Mouse (Mus musculus) cerebellum, postnatal 14 days (tissue): ENCODE results near the gene Clec18a.
"Not testable (repeated sequence)": the region's sequence is repeated elsewhere in the genome, so short reads cannot be mapped to it uniquely, and the experiment has no call there.

Experiments
- DNase-seq, 2 experiments: peaks; one replicate each; pipeline ENCODE4 v3.0.0; 2021; ENCODE audit warnings: mixed read lengths in 2 of 2

Gene Clec18a

DNA sequence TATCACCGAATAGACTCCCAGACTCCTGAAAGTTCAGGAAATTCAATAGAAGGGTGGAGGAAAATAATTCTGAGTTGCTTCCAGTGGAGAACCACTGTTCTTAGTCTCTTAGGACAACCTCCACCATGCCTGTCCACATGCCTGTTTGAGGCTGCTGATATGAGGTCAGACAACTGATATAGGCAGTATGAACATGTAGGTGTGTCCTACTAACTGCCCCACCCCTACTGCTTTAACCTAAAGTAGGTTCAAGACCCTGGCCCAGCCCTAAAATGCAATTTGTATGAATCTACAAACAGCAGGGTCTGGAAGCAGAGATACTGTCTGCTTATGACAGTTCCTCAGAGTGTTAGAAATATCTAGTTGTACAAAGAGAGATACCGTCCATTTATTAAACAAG is 36.6 kb downstream of the Clec18a start:
- DNase-seq, result no peak

DNA sequence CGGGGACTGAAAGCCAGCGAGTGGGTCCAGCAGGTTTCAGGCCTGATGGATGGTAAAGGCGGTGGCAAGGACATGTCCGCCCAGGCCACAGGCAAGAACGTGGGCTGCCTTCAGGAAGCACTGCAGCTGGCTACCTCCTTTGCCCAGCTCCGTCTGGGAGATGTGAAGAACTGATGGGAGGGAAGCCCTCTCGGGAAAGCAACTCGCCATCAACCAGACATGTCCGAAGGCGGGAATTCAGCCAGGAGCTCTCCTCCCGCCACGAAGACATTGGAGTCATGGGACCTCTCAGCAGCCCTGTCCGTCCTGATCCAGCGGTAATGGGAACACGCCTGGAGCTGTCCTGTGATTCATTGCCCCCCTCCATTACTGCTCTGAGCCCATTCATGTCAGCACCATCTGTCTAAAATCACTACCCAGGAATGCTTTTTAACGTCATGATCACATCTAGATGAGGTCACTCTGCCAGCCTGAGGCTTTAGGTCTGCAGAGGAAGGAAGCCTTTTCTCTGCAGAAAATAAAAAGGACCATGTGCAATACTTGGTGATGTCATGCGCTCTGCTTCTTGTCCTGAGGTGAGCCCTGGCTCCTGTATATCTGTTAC is 37.1 kb downstream of the Clec18a start:
- DNase-seq, result no peak

DNA sequence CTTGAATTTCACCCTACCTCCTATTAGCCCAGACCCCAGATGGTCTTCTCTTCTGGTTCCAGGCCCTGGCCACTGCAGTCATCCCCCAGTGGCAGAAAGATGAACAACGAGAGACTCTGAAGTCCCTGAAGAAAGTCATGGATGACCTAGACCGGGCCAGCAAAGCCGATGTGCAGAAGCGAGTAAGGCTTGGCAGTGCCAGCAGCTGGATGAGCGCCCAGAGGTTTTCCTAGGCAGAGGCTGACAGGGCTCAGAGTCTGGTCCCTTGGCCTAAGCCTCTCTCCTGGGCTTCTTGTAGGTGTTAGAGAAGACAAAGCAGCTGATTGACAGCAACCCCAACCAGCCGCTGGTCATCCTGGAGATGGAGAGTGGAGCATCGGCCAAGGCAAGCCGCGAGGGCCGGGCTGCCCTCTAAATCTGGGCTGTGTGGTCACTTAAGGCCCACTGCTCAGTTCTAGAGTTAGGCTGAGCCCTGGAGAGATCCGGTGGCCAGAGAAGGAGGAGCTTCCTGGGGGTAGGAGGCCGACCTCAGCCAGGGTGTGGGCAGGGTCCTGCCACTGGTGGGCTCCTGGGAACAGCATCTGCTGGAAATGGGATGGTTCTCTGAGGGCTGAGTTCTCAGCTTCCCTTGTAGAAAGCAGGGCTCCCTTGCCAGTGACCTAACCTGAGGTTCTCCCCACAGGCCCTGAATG is 38.3 kb downstream of the Clec18a start:
- DNase-seq, result peak in 1 of 2 experiments; percentile 34

DNA sequence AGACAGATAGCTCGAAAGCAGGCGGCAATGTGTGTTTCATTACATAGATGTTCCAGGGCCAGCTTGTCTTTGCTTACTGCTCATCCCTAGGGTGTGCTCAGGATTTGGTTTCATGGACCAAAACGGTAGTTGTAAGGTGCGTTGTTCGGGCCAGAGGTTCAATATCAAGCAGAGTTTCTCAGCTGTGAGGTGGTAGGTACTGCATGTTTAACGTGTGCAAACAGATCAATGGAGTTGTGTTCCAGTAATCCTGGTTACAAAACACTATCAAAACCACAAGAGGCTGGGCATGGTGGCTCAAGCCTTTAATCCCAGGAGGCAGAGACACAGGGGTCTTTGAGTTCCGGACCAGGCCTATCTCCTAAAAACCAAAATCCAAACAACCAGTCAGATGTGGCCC is 43.1 kb downstream of the Clec18a start:
- no peak for DNase-seq

DNA sequence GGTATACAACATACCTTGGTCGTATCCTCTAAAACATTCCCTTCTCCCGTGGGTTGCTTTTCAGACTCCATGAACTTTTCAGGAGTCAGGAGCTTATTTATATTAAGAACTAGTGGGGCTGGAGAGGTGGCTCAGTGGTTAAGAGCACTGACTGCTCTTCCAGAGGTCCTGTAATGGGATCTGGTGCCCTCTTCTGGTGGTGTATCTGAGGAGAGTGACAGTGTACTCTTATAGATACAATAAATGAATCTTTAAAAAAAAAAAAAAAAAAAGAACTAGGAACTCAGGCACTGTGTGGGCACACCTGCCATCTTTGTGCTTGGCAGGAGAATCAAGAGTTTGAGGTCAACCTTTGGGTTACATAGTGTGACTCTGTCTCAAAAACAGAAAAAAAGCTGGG is 43.5 kb downstream of the Clec18a start:
- no peak for DNase-seq

DNA sequence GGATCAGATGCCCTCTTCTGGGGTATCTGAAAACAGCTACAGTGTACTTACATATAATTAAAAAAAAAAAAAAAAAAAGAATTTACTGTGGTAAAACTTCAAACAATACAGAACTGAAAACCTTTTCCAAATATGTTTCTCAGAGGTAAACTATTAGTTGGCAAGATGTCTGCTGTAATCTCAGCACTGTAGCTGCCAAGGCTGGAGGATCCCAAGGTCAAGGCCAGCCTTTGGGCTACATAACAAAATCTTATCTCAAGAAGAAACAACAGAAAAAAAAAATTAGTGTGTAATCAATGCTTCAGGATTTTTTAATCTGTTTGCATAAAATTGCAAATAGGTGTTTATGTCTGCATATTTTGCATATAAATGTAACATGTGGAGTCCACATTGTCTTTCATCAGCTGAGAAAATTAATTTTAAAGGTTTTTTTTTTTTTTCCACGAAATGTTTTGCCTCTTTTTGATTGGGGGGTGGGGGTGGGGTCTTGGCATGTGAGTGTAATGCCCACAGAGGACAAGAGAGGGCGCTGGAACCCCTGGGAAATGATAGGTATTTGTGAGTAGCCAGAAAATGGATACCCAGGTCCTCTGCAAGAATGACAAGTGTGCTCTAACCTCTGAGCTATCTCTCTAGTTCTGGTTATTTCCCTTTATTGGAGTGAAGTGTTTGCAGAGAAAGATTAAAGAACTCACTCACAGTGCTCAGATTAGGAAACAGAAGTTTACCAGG is 48.1 kb downstream of the Clec18a start:
- DNase-seq, result peak in 1 of 2 experiments; percentile 47

DNA sequence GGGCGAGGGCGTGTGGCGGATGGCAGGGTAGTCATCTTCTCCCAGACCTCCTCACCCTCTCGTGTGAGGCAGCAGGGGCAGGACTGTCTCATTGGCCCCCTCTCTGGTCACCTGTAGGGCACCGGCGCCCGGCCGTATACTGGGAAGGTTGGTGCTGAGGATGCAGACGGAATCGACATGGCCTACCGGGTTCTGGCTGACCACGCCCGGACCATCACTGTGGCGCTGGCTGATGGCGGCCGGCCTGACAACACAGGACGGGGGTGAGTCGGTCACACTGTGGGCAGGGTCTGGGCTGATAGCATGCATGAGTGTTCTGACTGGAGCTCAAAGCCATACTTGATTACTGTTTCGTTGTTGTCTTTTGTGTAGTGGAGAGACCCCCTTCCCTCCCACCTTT is 49.7 kb downstream of the Clec18a start:
- DNase-seq, result no peak

DNA sequence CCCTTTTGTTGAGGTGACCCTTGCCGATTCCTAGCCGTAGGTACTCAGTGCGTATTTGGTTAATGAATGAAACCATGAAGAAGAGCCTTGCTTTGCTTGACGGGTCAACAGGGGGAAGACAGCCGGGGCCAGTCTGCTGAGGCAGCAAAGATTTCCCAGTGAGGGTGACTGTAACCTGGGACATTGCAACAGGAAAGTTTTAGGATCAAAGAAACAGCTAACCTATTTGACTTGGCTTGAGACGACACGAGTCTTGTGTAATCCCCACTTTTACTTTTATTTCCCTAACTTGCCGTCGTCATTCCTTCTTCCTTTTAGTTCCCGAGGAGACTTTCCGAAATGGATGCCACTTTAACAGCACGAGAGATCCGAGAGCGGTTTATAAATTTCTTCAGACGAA is 55.6 kb downstream of the Clec18a start:
- no peak for DNase-seq

DNA sequence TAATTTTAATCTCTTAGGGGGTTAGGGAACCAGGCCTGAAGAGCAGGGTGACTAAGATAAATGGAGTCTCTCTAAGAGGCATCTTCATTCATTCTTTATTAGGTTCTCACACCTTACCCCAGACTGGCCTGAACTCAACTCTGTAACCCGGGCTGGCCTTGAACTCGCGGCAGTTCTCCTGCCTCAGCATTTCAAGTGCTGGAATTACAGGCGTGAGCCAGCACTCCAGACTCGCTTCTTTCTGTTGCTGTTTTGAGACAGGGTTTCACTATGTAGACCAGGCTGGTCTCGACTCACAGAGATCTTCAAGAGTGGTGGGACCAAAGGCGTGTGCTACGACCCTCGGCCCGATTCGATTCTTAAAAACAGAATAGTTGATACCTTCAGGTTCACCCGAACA is 58.0 kb downstream of the Clec18a start:
- peak; percentile 55 to 69 for DNase-seq

DNA sequence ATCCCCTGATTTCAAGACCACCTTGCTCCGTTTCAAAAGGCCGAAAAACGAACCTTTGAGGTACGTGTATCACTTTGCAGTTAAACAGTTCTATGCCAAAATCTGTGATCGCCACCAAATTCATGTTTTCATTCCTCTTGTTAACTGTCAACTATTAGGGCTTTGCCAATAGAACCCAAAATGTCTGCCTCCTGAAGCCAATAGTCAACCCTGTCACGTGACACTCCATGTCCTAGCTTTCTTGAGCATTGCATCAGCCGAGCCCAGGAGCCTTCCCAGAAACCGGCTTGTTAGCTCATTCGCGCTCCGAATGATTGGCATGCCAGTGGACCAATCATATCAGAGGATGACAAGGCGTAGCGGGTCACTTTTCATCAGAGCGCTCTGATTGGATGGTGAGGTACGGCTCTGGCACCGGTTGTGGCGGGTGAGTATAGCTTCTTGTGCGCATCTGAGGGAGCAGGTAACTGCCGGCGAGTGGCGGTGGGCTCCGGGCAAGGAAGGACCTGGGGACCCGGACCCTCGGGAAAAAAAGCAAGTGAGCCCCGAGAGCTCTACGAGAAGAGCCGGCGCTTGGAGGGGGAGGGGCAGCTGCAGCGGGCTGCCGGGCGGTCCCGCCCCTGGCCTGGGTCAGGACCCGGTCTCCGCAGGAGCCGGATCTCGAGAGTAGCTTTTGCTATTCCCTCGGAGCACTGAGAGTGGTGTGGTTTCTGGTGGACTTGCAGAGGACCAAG is 58.6 kb downstream of the Clec18a start:
- DNase-seq, result peak; percentile 98 to 99

DNA sequence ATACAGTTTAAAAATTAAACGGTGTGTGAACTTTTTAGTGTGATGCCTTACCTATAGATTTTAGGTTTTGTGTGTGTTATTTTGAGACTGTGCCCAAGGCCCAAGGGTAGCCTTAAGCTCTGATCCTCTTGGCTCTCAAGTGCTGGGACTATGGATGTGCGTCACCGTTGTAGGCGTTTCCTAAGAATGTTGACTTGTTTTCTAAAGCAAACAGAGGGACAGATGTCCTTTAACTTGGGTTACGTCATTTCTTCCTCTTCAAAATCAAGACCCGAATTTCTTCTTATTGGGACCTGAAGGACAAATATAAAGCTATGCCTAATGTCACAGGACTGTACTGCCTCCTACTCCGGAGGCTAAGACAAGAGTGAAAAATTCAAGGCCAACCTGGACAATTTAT is 59.3 kb downstream of the Clec18a start, which contains the start of gene Aars:
TSS of gene Aars (plus strand) at position 229 of the 400 bp plus-strand sequence.
- DNase-seq, result no peak

DNA sequence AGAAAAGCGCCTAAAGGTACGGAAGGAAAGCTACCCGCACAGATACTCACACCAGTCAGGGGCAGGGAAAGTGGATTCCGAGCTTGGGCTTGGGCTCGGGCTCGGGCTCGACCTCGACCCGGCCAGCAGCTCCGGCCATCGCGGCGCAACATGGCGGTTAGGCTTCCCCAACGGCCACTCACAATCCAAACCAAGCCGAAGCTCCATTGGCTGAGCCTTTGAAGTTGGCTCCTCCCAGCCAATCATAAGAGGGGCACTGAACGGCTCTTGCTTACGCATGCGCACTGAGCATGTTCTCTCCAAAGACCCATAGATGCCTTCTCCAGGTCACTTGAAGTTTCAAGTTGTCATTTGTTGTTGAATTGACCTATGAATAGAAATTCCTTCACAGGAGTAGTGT is 60.7 kb downstream of the Clec18a start, which contains the start of gene Ddx19b:
TSS of gene Ddx19b (minus strand) at position 180 of the 400 bp plus-strand sequence.
- no peak for DNase-seq

DNA sequence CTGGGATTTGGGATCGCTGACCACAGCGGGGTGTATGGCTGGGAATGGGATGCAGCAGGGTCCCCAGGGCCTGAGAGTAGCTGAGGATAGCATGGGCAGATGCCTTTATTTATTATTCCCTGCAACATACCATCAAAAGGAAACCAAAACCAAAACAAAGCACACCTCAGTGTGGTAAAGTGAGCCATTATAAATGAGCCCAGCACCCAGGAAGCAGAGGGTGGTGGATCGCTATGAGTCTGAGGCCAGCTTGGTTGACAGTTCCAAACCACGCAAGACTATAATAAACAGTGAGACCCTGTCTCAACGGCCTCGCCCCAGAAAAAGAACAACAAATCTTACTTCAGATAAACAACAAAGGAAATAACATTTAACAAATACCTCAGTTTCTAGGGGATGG is 62.2 kb downstream of the Clec18a start:
- no peak for DNase-seq

DNA sequence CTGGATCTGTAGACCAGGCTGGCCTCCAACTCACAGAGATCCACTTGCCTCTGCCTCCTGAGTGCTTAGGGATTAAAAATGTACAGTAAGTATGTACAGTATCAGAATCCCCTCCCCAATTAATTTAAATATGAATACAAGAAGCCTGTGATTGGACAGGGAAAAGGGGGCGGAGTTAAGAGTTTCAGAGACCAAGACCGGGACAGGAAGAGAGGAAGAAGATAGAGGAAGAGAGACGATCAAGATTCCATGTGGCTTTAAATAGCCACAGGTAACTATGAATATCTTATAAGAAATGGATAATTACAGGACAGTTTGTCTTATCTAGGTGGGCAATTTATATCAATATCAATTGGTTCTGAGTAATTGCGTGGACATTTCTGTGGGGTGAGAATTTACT is 62.6 kb downstream of the Clec18a start:
- DNase-seq, result no peak

DNA sequence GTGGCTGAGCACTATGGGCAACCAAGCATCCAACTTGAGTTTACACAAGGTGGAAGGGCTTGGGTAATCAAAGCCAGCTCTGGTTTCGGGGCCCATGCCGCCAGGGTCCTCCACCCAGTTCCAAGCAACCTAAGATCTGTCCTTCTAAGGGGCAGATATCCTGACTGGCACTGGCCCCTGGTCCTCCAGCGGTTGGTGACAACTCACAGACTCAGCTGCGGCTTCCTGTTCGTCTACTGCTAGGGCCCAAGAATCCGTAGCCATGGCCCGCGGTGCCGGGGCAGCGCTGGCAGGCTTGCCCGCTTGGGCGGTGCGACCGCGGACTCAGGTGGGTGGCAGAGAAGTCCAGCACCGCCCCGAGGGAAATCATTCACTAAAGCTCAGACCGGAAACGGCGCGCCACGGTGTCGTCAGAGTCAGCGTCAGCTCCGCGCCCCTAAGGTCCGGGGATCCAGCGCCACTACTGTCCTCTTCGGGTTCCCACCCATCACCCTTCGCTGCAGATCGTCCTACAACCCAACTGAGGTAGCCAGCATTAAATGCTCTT is 64.8 kb downstream of the Clec18a start:
- peak; percentile 91 to 92 for DNase-seq

DNA sequence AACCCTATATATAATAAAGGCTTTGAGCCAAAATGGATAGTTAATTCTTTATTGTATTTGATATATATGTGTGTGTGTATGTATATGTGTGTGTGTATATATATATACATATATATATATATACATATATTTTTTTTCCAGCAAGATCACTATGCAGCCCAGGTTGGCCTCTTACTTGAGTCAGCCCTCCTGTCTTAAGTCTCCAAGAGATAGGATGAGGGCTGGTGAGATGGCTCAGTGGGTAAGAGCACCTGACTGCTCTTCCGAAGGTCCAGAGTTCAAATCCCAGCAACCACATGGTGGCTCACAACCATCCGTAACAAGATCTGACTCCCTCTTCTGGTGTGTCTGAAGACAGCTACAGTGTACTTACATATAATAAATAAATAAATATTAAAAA is 65.6 kb downstream of the Clec18a start:
- DNase-seq, result not testable (repeated sequence)

DNA sequence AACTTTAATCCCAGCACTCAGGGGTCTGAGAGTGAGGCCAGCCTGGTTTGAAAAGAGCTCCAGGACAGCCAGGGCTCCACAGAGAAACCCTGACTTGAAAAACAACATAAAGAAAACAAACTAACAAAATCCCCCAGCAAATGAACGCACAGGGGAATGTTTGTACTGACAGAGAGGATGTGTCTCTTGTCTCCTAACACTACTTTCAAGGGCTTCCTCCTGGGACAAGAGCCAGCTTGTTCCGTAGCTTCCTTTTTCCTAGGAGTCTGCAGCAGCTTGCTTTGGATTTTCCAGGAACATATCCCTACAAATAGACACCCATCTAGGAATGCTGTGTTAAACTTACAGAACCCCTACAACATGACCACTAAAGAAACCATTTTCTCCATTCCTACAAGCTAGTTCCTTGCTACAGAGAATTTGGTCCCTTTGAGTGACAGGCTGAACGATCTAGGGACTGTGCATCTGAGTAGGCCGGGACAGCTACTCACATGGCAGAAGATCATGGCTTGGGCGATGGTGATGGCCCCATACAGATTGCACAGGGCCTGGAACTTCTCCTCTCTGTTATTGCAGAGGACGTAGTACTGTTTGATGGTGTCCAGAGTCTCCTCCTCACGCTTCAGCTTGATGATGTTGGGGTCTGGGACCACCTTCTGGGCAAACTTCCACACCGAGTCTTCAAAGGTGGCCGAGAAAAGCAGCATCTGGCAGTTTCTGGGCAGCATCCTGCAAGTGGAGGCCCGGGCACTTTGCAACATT is 81.8 kb downstream of the Clec18a start:
- DNase-seq, result not testable (repeated sequence)
